26 mouse cellular contexts compared by ENCODE assay signal in genomic region chr9:60313661-60314060, GRCm38 (mm10).
DNase-seq lines count a peak whose midpoint lies in the region; ATAC-seq and TF ChIP-seq lines count a peak whose summit lies in the region.
"Had no signal": no experiment of that assay in that cellular context is flagged by ENCODE, and none has a peak within 500 bp of the region (broad histone marks: within the 10 kb centered on the region; RNA-seq: fewer than 3 reads in every experiment).

No protein-coding gene starts in this region.

- WGBS in heart, embryonic 11.5 days (ENCODE audit: insufficient replicate concordance), result 80% methylated on average over 6 of the region's 6 CpGs
- WGBS in midbrain, embryonic 10.5 days, result 80% methylated on average over 6 of the region's 6 CpGs
- WGBS in midbrain, postnatal 0 days, result 67% methylated on average over 6 of the region's 6 CpGs
- 85% methylated on average over 6 of the region's 6 CpGs for WGBS in limb, embryonic 10.5 days

- no peak for TF ChIP-seq CTCF in gastrocnemius, adult 2 months (IDR thresholded peaks at IDR 0.05)
- TF ChIP-seq CTCF in midbrain, postnatal 0 days (IDR thresholded peaks at IDR 0.05), result no peak

- H3K4me1 ChIP-seq in heart, embryonic 11.5 days (ENCODE audit: control insufficient read depth, insufficient read depth, low read length), result peaks cover 12% of the 10 kb centered on the region
- H3K4me1 ChIP-seq in midbrain, embryonic 10.5 days, result peaks cover 46% of the 10 kb centered on the region
- H3K4me1 ChIP-seq in midbrain, postnatal 0 days (ENCODE audit: insufficient read depth, low read length), result no peaks in the 10 kb centered on the region
- peaks cover 48% of the 10 kb centered on the region for H3K4me1 ChIP-seq in limb, embryonic 10.5 days
- H3K4me1 ChIP-seq: liver, embryonic 12.5 days had no signal

- no peak for DNase-seq in gastrocnemius, adult 2 months
- DNase-seq in gastrocnemius, adult 8-10 months (ENCODE audit: low spot score in 2 of 2), result no peak
- DNase-seq in heart, adult 8-10 months (ENCODE audit: low spot score), result peak; percentile 33
- no peak for DNase-seq in midbrain, embryonic 10.5 days (ENCODE audit: low spot score)
- DNase-seq in midbrain, postnatal 0 days (ENCODE audit: low spot score), result no peak
- DNase-seq in limb, embryonic 10.5 days (ENCODE audit: low spot score), result no peak
- DNase-seq: adrenal gland, postnatal 36 days; cerebellum, adult 9-11 months; kidney, postnatal 4 days; lung, adult 18-20 months; lung, postnatal 10 days; thymus, postnatal 25 days had no signal

- H3K4me3 ChIP-seq in gastrocnemius, adult 2 months, result no peak overlapping the region
- H3K4me3 ChIP-seq in heart, embryonic 11.5 days (ENCODE audit: low read depth, low read length), result no peak overlapping the region
- H3K4me3 ChIP-seq in midbrain, embryonic 10.5 days, result no peak overlapping the region
- H3K4me3 ChIP-seq in midbrain, postnatal 0 days (ENCODE audit: low read depth, low read length), result no peak overlapping the region
- no peak overlapping the region for H3K4me3 ChIP-seq in limb, embryonic 10.5 days
- H3K4me3 ChIP-seq: embryonic facial prominence, embryonic 13.5 days; erythroblast, embryonic 14.5 days; forebrain, embryonic 13.5 days; heart, embryonic 15.5 days; hindbrain, embryonic 15.5 days; kidney, embryonic 15.5 days; limb, embryonic 13.5 days; liver, embryonic 12.5 days; midbrain, embryonic 12.5 days; myocyte; stomach, embryonic 15.5 days had no signal

- no peaks in the 10 kb centered on the region for H3K27me3 ChIP-seq in heart, embryonic 11.5 days (ENCODE audit: control insufficient read depth, insufficient read depth, low read length)
- H3K27me3 ChIP-seq in midbrain, embryonic 10.5 days (ENCODE audit: low read depth, poor library complexity, severe bottlenecking), result no peaks in the 10 kb centered on the region
- no peaks in the 10 kb centered on the region for H3K27me3 ChIP-seq in midbrain, postnatal 0 days (ENCODE audit: insufficient read depth, low read length)
- H3K27me3 ChIP-seq in limb, embryonic 10.5 days (ENCODE audit: low read depth, poor library complexity, severe bottlenecking), result no peaks in the 10 kb centered on the region
- H3K27me3 ChIP-seq: embryonic facial prominence, embryonic 13.5 days; heart, embryonic 15.5 days; hindbrain, embryonic 15.5 days; kidney, embryonic 15.5 days; limb, embryonic 13.5 days; liver, embryonic 12.5 days; midbrain, embryonic 12.5 days; Patski; stomach, embryonic 15.5 days had no signal

- intact Hi-C loops in gastrocnemius, adult 2 months (cut with DNase I), result loop anchor here (10.0 kb wide), 1 partner anchor 1341 kb away; no protein-coding TSS in a partner anchor

- no peak for ATAC-seq in heart, embryonic 11.5 days (replicated peaks; ENCODE audit: insufficient number of reproducible peaks, low FRiP score, low TSS enrichment)
- ATAC-seq in midbrain, postnatal 0 days (ENCODE audit: low FRiP score), result no peak
- ATAC-seq: forebrain, embryonic 13.5 days; intestine, embryonic 16.5 days; liver, embryonic 12.5 days; Patski had no signal

- peak overlapping the region; percentile 31; the same call in 1 of the 2 replicates for H3K27ac ChIP-seq in gastrocnemius, adult 2 months
- H3K27ac ChIP-seq in heart, embryonic 11.5 days (ENCODE audit: low read depth, low read length), result no peak overlapping the region
- H3K27ac ChIP-seq in midbrain, embryonic 10.5 days (replicated peaks), result peak overlapping the region; percentile 60; the same call in 1 of the 2 replicates
- no peak overlapping the region for H3K27ac ChIP-seq in midbrain, postnatal 0 days (ENCODE audit: low read depth, low read length)
- 0 out of 2 replicates have a peak overlapping the region, but pooled peaks have one; percentile 3 for H3K27ac ChIP-seq in limb, embryonic 10.5 days
- H3K27ac ChIP-seq: embryonic facial prominence, embryonic 13.5 days; forebrain, embryonic 13.5 days; heart, embryonic 15.5 days; hindbrain, embryonic 15.5 days; kidney, embryonic 15.5 days; limb, embryonic 13.5 days; liver, embryonic 12.5 days; midbrain, embryonic 12.5 days; stomach, embryonic 15.5 days had no signal

- H3K4me2 ChIP-seq in heart, embryonic 11.5 days, result no peak overlapping the region
- H3K4me2 ChIP-seq in midbrain, postnatal 0 days (ENCODE audit: low read depth, low read length, poor library complexity, severe bottlenecking), result no peak overlapping the region
- H3K4me2 ChIP-seq: embryonic facial prominence, embryonic 13.5 days; forebrain, embryonic 13.5 days; heart, embryonic 15.5 days; hindbrain, embryonic 15.5 days; kidney, embryonic 15.5 days; limb, embryonic 13.5 days; liver, embryonic 12.5 days; midbrain, embryonic 12.5 days; stomach, embryonic 15.5 days had no signal

- H3K9me3 ChIP-seq in heart, embryonic 11.5 days (replicated peaks; ENCODE audit: control insufficient read depth, low read length), result no peaks in the 10 kb centered on the region
- no peaks in the 10 kb centered on the region for H3K9me3 ChIP-seq in midbrain, embryonic 10.5 days (replicated peaks)
- no peaks in the 10 kb centered on the region for H3K9me3 ChIP-seq in midbrain, postnatal 0 days (ENCODE audit: low read length)
- H3K9me3 ChIP-seq in limb, embryonic 10.5 days (replicated peaks), result no peaks in the 10 kb centered on the region
- H3K9me3 ChIP-seq: embryonic facial prominence, embryonic 13.5 days; forebrain, embryonic 13.5 days; heart, embryonic 15.5 days; hindbrain, embryonic 15.5 days; kidney, embryonic 15.5 days; limb, embryonic 13.5 days; liver, embryonic 12.5 days; midbrain, embryonic 12.5 days; stomach, embryonic 15.5 days had no signal

- no peaks in the 10 kb centered on the region for H3K36me3 ChIP-seq in heart, embryonic 11.5 days (ENCODE audit: control insufficient read depth, insufficient read depth, low read length)
- no peaks in the 10 kb centered on the region for H3K36me3 ChIP-seq in midbrain, embryonic 10.5 days
- H3K36me3 ChIP-seq in midbrain, postnatal 0 days (ENCODE audit: insufficient read depth, low read length), result no peaks in the 10 kb centered on the region
- H3K36me3 ChIP-seq in limb, embryonic 10.5 days, result no peaks in the 10 kb centered on the region
- H3K36me3 ChIP-seq: embryonic facial prominence, embryonic 13.5 days; heart, embryonic 15.5 days; hindbrain, embryonic 15.5 days; kidney, embryonic 15.5 days; limb, embryonic 13.5 days; liver, embryonic 12.5 days; midbrain, embryonic 12.5 days; stomach, embryonic 15.5 days had no signal

- H3K9ac ChIP-seq in heart, embryonic 11.5 days (ENCODE audit: low read depth, low read length), result no peak overlapping the region
- H3K9ac ChIP-seq in midbrain, postnatal 0 days (replicated peaks; ENCODE audit: low read length, poor library complexity, severe bottlenecking), result no peak overlapping the region
- H3K9ac ChIP-seq: embryonic facial prominence, embryonic 13.5 days; forebrain, embryonic 13.5 days; heart, embryonic 15.5 days; hindbrain, embryonic 15.5 days; kidney, embryonic 15.5 days; limb, embryonic 13.5 days; liver, embryonic 12.5 days; midbrain, embryonic 12.5 days; stomach, embryonic 15.5 days had no signal

Comparison
In these comparisons a context has a peak if more than half of its experiments do, and no peak if none do; other contexts are left out.
1. H3K27ac ChIP-seq: peak in gastrocnemius, adult 2 months (single experiment), midbrain, embryonic 10.5 days (single experiment) and limb, embryonic 10.5 days (single experiment); none in heart, embryonic 11.5 days (single experiment) and midbrain, postnatal 0 days (single experiment).